Mouse (Mus musculus) hindbrain, embryonic 13.5 days (tissue): Measurements from ENCODE around the gene Cacna2d2. TPM values are rescaled to one million over a fixed set of nuclear protein-coding genes. Genes with fewer than 3 reads are reported as not detected.

Experiments
- ATAC-seq: fragments of 200-750 bp; cut with Nextera tagmentation; 2 replicates; pipeline ENCODE4 v1.8.0; 2017; ENCODE audit warnings: moderate TSS enrichment; ENCODE audit not compliant: low FRiP score
- H3K27ac ChIP-seq: fragments of 300-500 bp; sonication (generic); 2 replicates; pipeline ENCODE4 v1.5.1; 2015; ENCODE audit warnings: inconsistent platforms, mild to moderate bottlenecking, moderate library complexity
- H3K27me3 ChIP-seq: fragments of 300-500 bp; sonication (generic); 2 replicates; pipeline ENCODE4 v1.6.1; 2015; ENCODE audit warnings: mild to moderate bottlenecking, inconsistent platforms
- H3K36me3 ChIP-seq: fragments of 300-500 bp; sonication (generic); 2 replicates; pipeline ENCODE4 v1.6.1; 2015; ENCODE audit warnings: mild to moderate bottlenecking, inconsistent platforms
- H3K4me1 ChIP-seq: fragments of 300-500 bp; sonication (generic); replicated peaks from 2 replicates; pipeline ENCODE4 v1.6.1; 2015; ENCODE audit warnings: inconsistent platforms
- H3K4me2 ChIP-seq: fragments of 300-500 bp; sonication (generic); 2 replicates; pipeline ENCODE4 v1.6.1; 2015; ENCODE audit warnings: inconsistent platforms, mild to moderate bottlenecking, moderate library complexity
- H3K4me3 ChIP-seq: fragments of 300-500 bp; sonication (generic); 2 replicates; pipeline ENCODE4 v1.5.1; 2015; ENCODE audit warnings: mild to moderate bottlenecking, inconsistent platforms
- H3K9ac ChIP-seq: fragments of 300-500 bp; sonication (generic); 2 replicates; pipeline ENCODE4 v1.6.1; 2015; ENCODE audit warnings: mild to moderate bottlenecking, inconsistent platforms
- H3K9me3 ChIP-seq: fragments of 300-500 bp; sonication (generic); 2 replicates; pipeline ENCODE4 v1.6.1; 2016; ENCODE audit warnings: inconsistent platforms
- WGBS: fragments of 180-500 bp; shearing (Covaris S2); methylation state at CpG from one replicate; pipeline ENCODE4 v1.1.7; 2015; 5-methylcytosine and 5-hydroxymethylcytosine counted together
- polyA plus RNA-seq: library from polyadenylated mRNA; unstranded; fragments of >200 nt; fragmentation: Nextera tagmentation; extraction: Ambion mirVana; gene quantifications from 2 replicates; pipeline ENCODE4 v1.2.1, GENCODE M21; 2015

Gene Cacna2d2
- polyA plus RNA-seq, 1 experiment from 2014 or later = 8.3 TPM

- Histone ChIP-seq H3K9me3 (no peaks in the 10 kb centered on the region), H3K27ac (peak overlapping the region; percentile 92), H3K27me3 (no peaks in the 10 kb centered on the region), H3K4me1 (peaks cover 74% of the 10 kb centered on the region), H3K9ac (no peak overlapping the region), H3K4me2 (no peak overlapping the region), H3K36me3 (no peaks in the 10 kb centered on the region), H3K4me3 (no peak overlapping the region)
- 0 out of 2 replicates have a peak, but pooled peaks have one; percentile 5 for ATAC-seq
- 70% methylated on average over 6 of the region's 6 CpGs for WGBS
These were observed 87.3 kb downstream of the Cacna2d2 start for GRCm38 (mm10) chr9:107486507-107487225.

GRCm38 (mm10) chr9:107490146-107490545 is 90.7 kb downstream of the Cacna2d2 start:
- no peak overlapping the region for H3K4me3 ChIP-seq
- no peaks in the 10 kb centered on the region for H3K27me3 ChIP-seq
- ATAC-seq = no peak
- H3K4me1 ChIP-seq = peaks cover 68% of the 10 kb centered on the region
- H3K9me3 ChIP-seq = no peaks in the 10 kb centered on the region
- 0 out of 2 replicates have a peak overlapping the region, but pooled peaks have one; percentile 5 for H3K27ac ChIP-seq
- H3K9ac ChIP-seq = no peak overlapping the region
- H3K4me2 ChIP-seq = no peak overlapping the region
- WGBS = 65% methylated on average over 8 of the region's 8 CpGs
- no peaks in the 10 kb centered on the region for H3K36me3 ChIP-seq

DNA sequence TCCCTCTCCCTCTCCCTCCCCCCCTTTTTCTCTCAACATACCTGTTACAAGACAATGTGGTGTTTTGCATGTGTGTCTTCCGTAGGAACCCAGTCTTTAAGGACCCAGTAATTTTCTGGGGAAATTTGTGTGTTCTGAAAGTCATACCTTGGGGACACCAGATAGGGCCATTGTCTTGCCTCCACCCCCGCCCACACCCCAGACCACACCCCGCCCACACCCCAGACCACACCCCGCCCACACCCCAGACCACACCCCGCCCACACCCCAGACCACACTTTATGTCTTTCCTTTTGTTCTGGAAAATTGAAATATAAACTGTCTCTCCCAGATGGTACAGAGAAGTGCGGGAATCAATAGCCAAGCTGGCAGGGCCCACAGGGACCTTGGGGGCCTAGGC is 91.2 kb downstream of the Cacna2d2 start:
- peaks cover 63% of the 10 kb centered on the region for H3K4me1 ChIP-seq
- no peak overlapping the region for H3K27ac ChIP-seq
- H3K27me3 ChIP-seq = no peaks in the 10 kb centered on the region
- H3K4me3 ChIP-seq = no peak overlapping the region
- no peak for ATAC-seq
- 67% methylated on average over 6 of the region's 6 CpGs for WGBS
- H3K36me3 ChIP-seq = no peaks in the 10 kb centered on the region
- no peak overlapping the region for H3K9ac ChIP-seq
- no peak overlapping the region for H3K4me2 ChIP-seq
- H3K9me3 ChIP-seq = no peaks in the 10 kb centered on the region

DNA sequence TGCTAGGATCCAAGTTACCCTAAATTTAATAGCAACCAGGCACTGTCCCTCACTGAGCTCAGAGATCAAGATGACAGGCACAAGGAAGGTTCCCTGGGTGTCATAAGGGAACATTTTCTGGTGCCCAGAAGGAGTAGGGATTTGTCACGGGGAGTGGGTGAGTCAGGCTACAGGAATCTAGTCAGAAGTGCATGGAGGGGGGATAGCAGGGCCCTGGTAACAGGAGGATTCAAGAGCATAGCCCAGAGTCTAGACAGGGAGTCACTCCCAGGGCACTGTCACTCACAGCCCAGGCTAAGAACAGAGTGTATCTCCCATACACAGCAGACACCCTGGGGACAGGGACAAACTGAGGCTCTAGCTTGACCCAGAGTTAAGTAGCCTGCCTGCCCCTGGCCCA is 94.1 kb downstream of the Cacna2d2 start:
- no peak overlapping the region for H3K4me2 ChIP-seq
- H3K36me3 ChIP-seq = peaks cover 4% of the 10 kb centered on the region
- H3K27ac ChIP-seq = 0 out of 2 replicates have a peak overlapping the region, but pooled peaks have one; percentile 19
- H3K27me3 ChIP-seq = no peaks in the 10 kb centered on the region
- no peak for ATAC-seq
- no peaks in the 10 kb centered on the region for H3K9me3 ChIP-seq
- peaks cover 40% of the 10 kb centered on the region for H3K4me1 ChIP-seq
- H3K4me3 ChIP-seq = no peak overlapping the region
- no peak overlapping the region for H3K9ac ChIP-seq
- 64% methylated on average over 1 of the region's 1 CpGs for WGBS

DNA sequence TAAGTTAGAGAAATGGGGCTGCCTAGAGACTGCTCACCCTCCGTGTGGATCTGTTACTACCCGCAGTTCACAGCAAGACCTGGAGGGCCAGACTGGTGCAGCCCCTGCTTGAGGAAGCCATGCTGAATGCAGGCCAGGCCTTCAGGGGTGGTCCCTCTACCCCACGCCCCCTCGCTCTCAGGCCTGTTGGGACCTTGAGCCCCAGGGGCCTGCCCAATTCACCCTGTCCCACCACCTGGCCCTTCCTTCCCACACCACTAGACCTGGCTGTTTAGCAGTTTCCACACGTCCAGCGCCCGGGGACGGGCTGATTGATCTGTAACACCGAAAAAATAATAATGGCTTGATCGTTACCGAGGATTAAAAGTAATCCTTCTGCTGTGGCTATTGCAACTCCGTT is 94.8 kb downstream of the Cacna2d2 start:
- Histone ChIP-seq H3K9ac (no peak overlapping the region), H3K9me3 (no peaks in the 10 kb centered on the region), H3K4me1 (peaks cover 40% of the 10 kb centered on the region), H3K4me3 (no peak overlapping the region), H3K4me2 (no peak overlapping the region), H3K27ac (peak overlapping the region; percentile 36; the same call in 1 of the 2 replicates), H3K36me3 (peaks cover 12% of the 10 kb centered on the region), H3K27me3 (no peaks in the 10 kb centered on the region)
- ATAC-seq = no peak
- WGBS = 69% methylated on average over 12 of the region's 12 CpGs

DNA sequence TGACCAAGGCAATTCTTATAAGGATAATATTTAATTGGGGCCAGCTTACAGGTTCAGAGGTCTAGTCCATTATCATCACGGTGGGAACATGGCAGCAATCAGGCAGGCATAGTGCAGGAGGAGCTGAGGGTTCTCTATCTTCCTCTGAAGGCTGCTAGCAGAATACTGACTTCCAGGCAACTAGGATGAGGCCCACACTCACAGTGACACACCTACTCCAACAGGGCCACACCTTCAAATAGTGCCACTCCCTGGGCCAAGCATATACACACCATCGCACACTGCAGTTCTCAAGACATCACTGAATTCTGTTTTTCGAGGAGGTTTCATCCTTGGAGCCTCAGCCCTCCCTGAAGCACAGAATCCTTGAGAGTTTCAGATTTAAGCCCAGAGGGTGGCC is 96.9 kb downstream of the Cacna2d2 start:
- Histone ChIP-seq H3K4me2 (no peak overlapping the region), H3K9ac (no peak overlapping the region), H3K27ac (no peak overlapping the region), H3K27me3 (no peaks in the 10 kb centered on the region), H3K9me3 (no peaks in the 10 kb centered on the region), H3K4me3 (no peak overlapping the region), H3K36me3 (peaks cover 12% of the 10 kb centered on the region), H3K4me1 (peaks cover 37% of the 10 kb centered on the region)
- WGBS = 93% methylated on average over 3 of the region's 3 CpGs
- no peak for ATAC-seq

DNA sequence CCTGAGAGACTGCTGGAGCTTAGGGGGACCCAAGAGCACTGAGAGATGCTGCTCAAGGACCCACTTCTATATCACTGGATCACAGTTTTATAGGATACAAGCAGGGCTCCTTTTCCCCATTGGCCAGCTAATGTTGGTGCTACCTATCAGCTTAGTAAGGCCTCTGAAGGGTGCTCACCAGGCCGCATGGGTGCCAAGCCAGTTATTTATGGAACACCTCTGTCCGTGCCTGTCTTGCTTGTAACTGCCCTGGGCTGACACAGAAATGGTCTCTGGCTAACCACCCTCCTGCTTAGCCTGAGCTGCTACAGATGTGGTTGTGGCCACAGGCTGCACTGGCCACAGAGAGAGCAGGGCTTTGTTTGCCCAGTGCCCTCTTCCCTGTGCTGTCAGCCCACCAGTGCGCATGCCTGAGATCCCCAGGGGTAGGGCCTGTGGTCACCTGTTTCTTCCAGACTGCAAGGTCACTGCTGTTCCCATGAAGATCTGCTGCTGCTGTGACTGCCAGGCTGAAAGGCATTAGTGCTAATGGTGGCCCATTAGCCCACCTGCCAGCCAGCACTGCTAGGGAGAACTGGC is 101.4 kb downstream of the Cacna2d2 start:
- Histone ChIP-seq H3K9me3 (no peaks in the 10 kb centered on the region), H3K27ac (peak overlapping the region; percentile 50; the same call in 1 of the 2 replicates), H3K4me1 (peaks cover 36% of the 10 kb centered on the region), H3K9ac (peak overlapping the region; percentile 31; the same call in 1 of the 2 replicates), H3K4me2 (no peak overlapping the region), H3K4me3 (no peak overlapping the region), H3K27me3 (no peaks in the 10 kb centered on the region), H3K36me3 (peaks cover 12% of the 10 kb centered on the region)
- WGBS = 83% methylated on average over 3 of the region's 3 CpGs
- no peak for ATAC-seq

- H3K36me3 ChIP-seq = peaks cover 12% of the 10 kb centered on the region
- WGBS = 88% methylated on average over 12 of the region's 12 CpGs
- no peaks in the 10 kb centered on the region for H3K27me3 ChIP-seq
- peak overlapping the region; percentile 10; the same call in 1 of the 2 replicates for H3K27ac ChIP-seq
- no peak for ATAC-seq
- H3K4me1 ChIP-seq = peaks cover 51% of the 10 kb centered on the region
- H3K4me2 ChIP-seq = no peak overlapping the region
- no peaks in the 10 kb centered on the region for H3K9me3 ChIP-seq
- H3K9ac ChIP-seq = no peak overlapping the region
- no peak overlapping the region for H3K4me3 ChIP-seq
These were observed 102.9 kb downstream of the Cacna2d2 start for GRCm38 (mm10) chr9:107502131-107502846.

DNA sequence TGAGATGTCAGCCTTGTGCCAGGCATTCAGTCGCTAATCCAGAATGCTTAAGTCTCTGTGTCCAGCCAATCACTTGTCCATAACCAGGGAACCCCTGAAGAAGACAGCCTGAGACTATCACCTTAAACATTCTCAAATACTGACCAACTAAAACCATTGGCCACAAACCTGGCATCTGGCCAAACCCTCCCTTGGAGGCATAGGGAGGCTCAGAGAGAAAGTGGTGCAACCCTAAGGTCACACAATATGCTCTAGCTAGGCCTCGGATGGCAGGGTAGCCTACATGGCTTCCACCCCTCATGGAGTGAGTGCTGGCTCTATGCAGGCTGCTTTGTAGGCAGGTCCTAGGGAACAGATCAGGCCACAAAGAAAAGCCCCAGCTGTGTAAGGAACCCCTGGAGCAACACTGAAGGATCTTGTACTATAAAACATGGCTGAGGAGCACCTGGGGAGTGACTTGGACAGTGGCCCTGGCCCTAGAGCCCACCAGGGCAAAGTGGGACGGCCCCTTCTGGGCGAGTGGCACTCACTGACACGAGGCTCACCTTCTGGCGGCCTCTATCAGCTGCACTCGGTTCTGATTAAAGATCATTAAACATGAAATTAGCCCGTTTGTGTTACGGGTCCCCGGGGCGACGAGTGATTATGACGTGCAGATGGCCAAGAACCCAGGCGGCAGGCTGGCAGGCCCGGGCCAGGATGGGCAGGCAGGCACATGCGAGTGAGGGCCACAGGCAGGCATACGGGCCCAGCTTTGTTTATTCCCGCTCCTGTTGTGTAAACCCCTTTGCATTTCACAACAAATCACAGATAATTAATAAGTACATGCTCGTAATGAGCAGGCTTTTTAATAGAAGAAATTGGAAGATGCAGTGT is 105.5 kb downstream of the Cacna2d2 start:
- Histone ChIP-seq H3K4me3 (no peak overlapping the region), H3K9ac (0 out of 2 replicates have a peak overlapping the region, but pooled peaks have one; percentile 20), H3K27me3 (no peaks in the 10 kb centered on the region), H3K4me1 (peaks cover 77% of the 10 kb centered on the region), H3K27ac (peak overlapping the region; percentile 89), H3K9me3 (no peaks in the 10 kb centered on the region), H3K36me3 (no peaks in the 10 kb centered on the region; the same call in none of the 2 replicates), H3K4me2 (no peak overlapping the region)
- 49% methylated on average over 19 of the region's 19 CpGs for WGBS
- peak; percentile 34; the same call in 1 of the 2 replicates for ATAC-seq

DNA sequence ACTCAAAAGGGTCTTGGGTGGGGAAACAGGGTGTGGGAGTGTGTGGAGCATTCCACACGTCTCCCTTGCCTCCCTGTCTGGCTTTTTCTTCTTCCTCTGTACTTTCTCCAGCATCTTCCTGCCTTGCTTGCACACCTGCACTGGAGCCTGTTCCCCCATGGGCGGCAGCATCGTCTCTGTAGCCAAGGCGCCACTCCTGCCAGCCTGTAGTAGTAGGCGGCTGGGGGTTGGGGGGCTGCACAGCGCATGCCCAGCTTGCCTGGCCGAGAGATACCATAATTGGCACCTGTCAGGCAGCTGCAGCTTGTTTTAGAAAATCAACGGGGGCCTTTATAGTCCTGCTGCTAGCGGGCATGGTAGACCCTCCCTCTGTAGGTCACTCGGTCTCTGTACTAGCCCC is 108.9 kb downstream of the Cacna2d2 start:
- H3K27me3 ChIP-seq = no peaks in the 10 kb centered on the region
- H3K4me1 ChIP-seq = peaks cover 100% of the 10 kb centered on the region
- no peak overlapping the region for H3K4me2 ChIP-seq
- H3K4me3 ChIP-seq = no peak overlapping the region
- no peak for ATAC-seq
- H3K27ac ChIP-seq = peak overlapping the region; percentile 89
- 48% methylated on average over 10 of the region's 10 CpGs for WGBS
- H3K36me3 ChIP-seq = no peaks in the 10 kb centered on the region; the same call in 1 of the 2 replicates
- H3K9ac ChIP-seq = 0 out of 2 replicates have a peak overlapping the region, but pooled peaks have one; percentile 35
- H3K9me3 ChIP-seq = no peaks in the 10 kb centered on the region

- Histone ChIP-seq H3K4me1 (peaks cover 90% of the 10 kb centered on the region), H3K27me3 (no peaks in the 10 kb centered on the region), H3K4me2 (no peak overlapping the region), H3K9ac (peak overlapping the region; percentile 13), H3K9me3 (no peaks in the 10 kb centered on the region), H3K36me3 (no peaks in the 10 kb centered on the region; the same call in none of the 2 replicates), H3K27ac (peak overlapping the region; percentile 89), H3K4me3 (no peak overlapping the region)
- WGBS = 75% methylated on average over 14 of the region's 14 CpGs
- no peak for ATAC-seq
These were observed 111.1 kb downstream of the Cacna2d2 start for GRCm38 (mm10) chr9:107510384-107511100.
